Mouse (Mus musculus) thymus, postnatal 25 days (tissue): Measurements from ENCODE around the gene Shq1.

ENCODE experiments used
- DNase-seq: peaks from one replicate; pipeline ENCODE4 v3.0.0; 2022

The Shq1 gene

GRCm38 (mm10) chr6:100527972-100528371, 143.0 kb downstream of the Shq1 start:
- DNase-seq = peak; percentile 30

GRCm38 (mm10) chr6:100527161-100527560, 143.8 kb downstream of the Shq1 start:
- no peak for DNase-seq

- DNase-seq = no peak
Observed at GRCm38 (mm10) chr6:100526066-100526465, 144.9 kb downstream of the Shq1 start.

- DNase-seq = no peak
Observed at GRCm38 (mm10) chr6:100525496-100525895, 145.5 kb downstream of the Shq1 start.

GRCm38 (mm10) chr6:100522495-100522894, 148.5 kb downstream of the Shq1 start:
- no peak for DNase-seq

GRCm38 (mm10) chr6:100521615-100522398, 149.2 kb downstream of the Shq1 start:
- no peak for DNase-seq

- no peak for DNase-seq
Observed at GRCm38 (mm10) chr6:100520558-100521099, 150.3 kb downstream of the Shq1 start.

GRCm38 (mm10) chr6:100519837-100520236, 151.1 kb downstream of the Shq1 start:
- DNase-seq = no peak
